Mouse (Mus musculus) liver, embryonic 11.5 days (tissue): ENCODE results near the gene Cdh23. TPM values are rescaled to one million over a fixed set of nuclear protein-coding genes. Genes with fewer than 3 reads are reported as not detected.

Experiments
- ATAC-seq: fragments of 200-750 bp; cut with Nextera tagmentation; replicated peaks from 2 replicates; pipeline ENCODE4 v1.8.0; 2017; ENCODE audit warnings: moderate number of reproducible peaks, mild to moderate bottlenecking, moderate TSS enrichment, moderate library complexity; ENCODE audit not compliant: low FRiP score
- DNase-seq: peaks from one replicate; pipeline ENCODE4 v3.0.0-alpha.2; 2017; ENCODE audit warnings: low spot score
- H3K27ac ChIP-seq: fragments of 300-500 bp; sonication (generic); 2 replicates; pipeline ENCODE4 v1.5.1; 2014; ENCODE audit warnings: mild to moderate bottlenecking, low read depth, low read length, control low read depth
- H3K27me3 ChIP-seq: fragments of 300-500 bp; sonication (generic); replicated peaks from 2 replicates; pipeline ENCODE4 v1.6.1; 2014; ENCODE audit warnings: low read length, mixed read lengths; ENCODE audit not compliant: control insufficient read depth, insufficient read depth
- H3K36me3 ChIP-seq: fragments of 300-500 bp; sonication (generic); 2 replicates; pipeline ENCODE4 v1.6.1; 2014; ENCODE audit warnings: mild to moderate bottlenecking, low read length, moderate library complexity, mixed read lengths; ENCODE audit not compliant: control insufficient read depth, insufficient read depth
- H3K4me1 ChIP-seq: fragments of 300-500 bp; sonication (generic); replicated peaks from 2 replicates; pipeline ENCODE4 v1.6.1; 2014; ENCODE audit warnings: low read length, mixed read lengths; ENCODE audit not compliant: control insufficient read depth, insufficient read depth
- H3K4me2 ChIP-seq: fragments of 300-500 bp; sonication (generic); 2 replicates; pipeline ENCODE4 v1.6.1; 2014; ENCODE audit warnings: mild to moderate bottlenecking, control low read depth, moderate library complexity
- H3K4me3 ChIP-seq: fragments of 300-500 bp; sonication (generic); 2 replicates; pipeline ENCODE4 v1.5.1; 2014; ENCODE audit warnings: low read depth, low read length, control low read depth
- H3K9ac ChIP-seq: fragments of 300-500 bp; sonication (generic); 2 replicates; pipeline ENCODE4 v1.6.1; 2014; ENCODE audit warnings: low read depth, low read length, control low read depth
- H3K9me3 ChIP-seq: fragments of 300-500 bp; sonication (generic); 2 replicates; pipeline ENCODE4 v1.6.1; 2016; ENCODE audit warnings: low read length, inconsistent platforms, mixed read lengths; ENCODE audit not compliant: control insufficient read depth
- WGBS: fragments of 180-500 bp; shearing (Covaris S2); extraction: QIAGEN DNeasy Blood & Tissue Kit; methylation state at CpG from one replicate; pipeline ENCODE4 v1.1.7; 2014; 5-methylcytosine and 5-hydroxymethylcytosine counted together
- polyA plus RNA-seq: library from polyadenylated mRNA; unstranded; fragments of >200 nt; fragmentation: Nextera tagmentation; extraction: Ambion mirVana; gene quantifications from 2 replicates; pipeline ENCODE4 v1.2.1, GENCODE M21; 2014

The Cdh23 gene
- polyA plus RNA-seq, 1 experiment from 2014 or later = 0.80 TPM

DNA sequence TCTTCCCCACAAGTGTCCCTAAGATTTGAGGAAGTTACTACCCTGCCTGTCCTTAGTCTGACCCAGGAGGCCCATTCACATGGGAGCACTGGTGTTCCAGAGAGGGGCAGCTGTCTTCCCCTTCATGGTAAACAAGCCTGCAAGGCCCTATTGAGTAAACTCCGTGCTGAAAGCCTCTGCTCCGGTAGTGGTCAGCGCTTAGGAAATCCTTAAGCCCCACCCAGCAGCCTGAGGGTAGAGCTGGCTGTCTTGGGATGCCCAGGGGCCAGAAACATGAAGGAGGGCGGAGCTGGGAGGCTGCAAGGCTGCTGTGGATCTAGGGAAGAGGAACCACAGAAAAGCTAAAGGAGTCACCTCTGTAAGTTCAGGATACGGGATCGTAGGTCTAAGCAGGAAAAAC is 347.2 kb downstream of the Cdh23 start:
- ATAC-seq = no peak

DNA sequence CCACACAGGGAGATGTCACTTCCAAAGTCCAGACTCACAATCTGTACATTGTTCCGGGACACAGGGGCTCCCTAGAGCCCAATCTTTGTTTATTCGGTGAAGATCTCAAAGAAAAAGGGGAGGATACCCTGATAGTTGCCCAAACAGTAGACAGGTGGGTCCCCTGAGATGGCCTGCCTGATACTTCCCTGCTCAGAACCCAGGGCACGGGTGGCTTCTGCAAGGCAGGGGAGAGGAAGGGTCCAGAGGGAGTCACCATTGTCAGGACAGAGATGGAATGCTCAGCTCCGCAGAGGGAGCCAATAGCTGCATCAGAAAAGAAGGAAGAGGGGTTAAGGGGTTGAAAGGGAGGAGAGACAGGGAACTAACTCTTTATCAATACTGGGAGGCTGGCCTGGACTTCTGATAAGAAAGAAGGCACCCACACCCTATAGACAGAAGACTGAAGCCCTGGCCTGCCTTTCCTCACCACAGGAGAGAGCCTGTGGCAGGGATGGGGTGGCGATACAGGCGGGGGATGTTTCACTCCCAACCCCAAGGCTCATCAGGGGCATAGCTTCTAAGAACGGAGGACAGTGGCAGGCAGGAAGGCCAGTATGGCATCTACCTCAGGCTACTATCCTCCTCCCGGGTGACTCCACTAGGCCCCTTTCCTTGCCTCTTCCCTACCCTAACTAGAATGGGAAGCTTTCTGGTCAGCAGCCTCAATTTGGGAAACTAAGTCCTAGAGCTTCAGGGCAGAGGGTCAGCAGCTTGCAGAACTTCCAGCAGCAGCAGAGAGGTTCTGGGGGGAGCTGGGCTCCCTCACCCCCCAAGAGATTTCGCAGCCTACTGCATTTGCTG is 348.3 kb downstream of the Cdh23 start:
- ATAC-seq (peak; percentile 57), DNase-seq (no peak)
- Histone ChIP-seq H3K27me3 (no peaks in the 10 kb centered on the region; the same call in 1 of the 2 replicates), H3K27ac (no peak overlapping the region), H3K4me2 (peak overlapping the region; percentile 95), H3K9ac (peak overlapping the region; percentile 45; the same call in 1 of the 2 replicates), H3K9me3 (no peaks in the 10 kb centered on the region), H3K36me3 (no peaks in the 10 kb centered on the region), H3K4me3 (peak overlapping the region; percentile 60), H3K4me1 (peaks cover 59% of the 10 kb centered on the region)
- 24% methylated on average over 9 of the region's 9 CpGs for WGBS

More for the DNA sequence above, 347.2 kb downstream of the Cdh23 start:
- Histone ChIP-seq H3K27me3 (no peaks in the 10 kb centered on the region; the same call in 1 of the 2 replicates), H3K36me3 (no peaks in the 10 kb centered on the region), H3K9me3 (no peaks in the 10 kb centered on the region), H3K4me3 (peak overlapping the region; percentile 7; the same call in 1 of the 2 replicates), H3K4me2 (peak overlapping the region; percentile 95), H3K9ac (no peak overlapping the region), H3K27ac (no peak overlapping the region), H3K4me1 (peaks cover 60% of the 10 kb centered on the region)
- DNase-seq = no peak
- 27% methylated on average over 6 of the region's 6 CpGs for WGBS

DNA sequence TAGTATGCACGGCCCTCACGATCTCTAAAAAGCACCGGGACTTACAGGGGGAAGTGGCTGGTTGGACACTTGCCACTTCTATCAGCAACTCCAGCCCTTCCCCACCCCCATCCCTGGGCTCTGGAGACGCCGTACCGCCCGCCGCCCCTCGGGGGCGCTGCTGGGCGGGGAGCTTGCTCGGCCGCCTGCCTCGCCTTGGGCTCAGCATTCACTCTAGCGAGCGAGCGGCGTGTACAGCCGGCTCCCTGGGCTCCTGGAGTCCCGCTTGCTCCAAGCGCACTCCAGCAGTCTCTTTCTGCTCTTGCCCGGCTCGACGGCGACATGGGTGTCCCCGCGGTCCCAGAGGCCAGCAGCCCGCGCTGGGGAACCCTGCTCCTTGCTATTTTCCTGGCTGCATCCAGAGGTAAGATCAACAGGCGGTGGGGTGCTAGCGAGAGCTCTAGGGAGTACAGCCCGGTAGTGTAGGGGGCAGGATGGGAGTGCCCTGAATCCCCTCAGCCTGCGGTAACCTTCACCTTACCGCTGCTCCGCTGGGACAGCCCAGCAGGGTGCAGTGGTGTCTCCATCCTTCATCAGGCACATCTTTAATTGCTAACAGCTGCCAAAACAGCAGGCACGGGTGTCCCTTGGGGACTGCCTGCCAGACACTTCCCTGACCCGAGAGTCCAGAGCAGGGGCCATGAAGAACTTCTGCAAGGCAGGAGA is 349.4 kb downstream of the Cdh23 start, which contains the start of gene Vsir:
Vsir (plus strand) TSS at position 151 of the 705 bp plus-strand sequence.
- H3K27ac ChIP-seq = peak within 1 kb of the TSS; percentile 43; the same call in 1 of the 2 replicates
- DNase-seq (peak; percentile 87), ATAC-seq (peak; percentile 71)
- no peaks in the 10 kb centered on the region for H3K9me3 ChIP-seq
- no peaks in the 10 kb centered on the region; the same call in 1 of the 2 replicates for H3K27me3 ChIP-seq
- H3K4me1 ChIP-seq = peaks cover 54% of the 10 kb centered on the region
- H3K4me3 ChIP-seq = peak within 1 kb of the TSS; percentile 60
- WGBS = under 1% methylated on average over 37 of the region's 37 CpGs
- peak within 1 kb of the TSS; percentile 95 for H3K4me2 ChIP-seq
- H3K9ac ChIP-seq = peak within 1 kb of the TSS; percentile 72
- no peaks in the 10 kb centered on the region for H3K36me3 ChIP-seq

DNA sequence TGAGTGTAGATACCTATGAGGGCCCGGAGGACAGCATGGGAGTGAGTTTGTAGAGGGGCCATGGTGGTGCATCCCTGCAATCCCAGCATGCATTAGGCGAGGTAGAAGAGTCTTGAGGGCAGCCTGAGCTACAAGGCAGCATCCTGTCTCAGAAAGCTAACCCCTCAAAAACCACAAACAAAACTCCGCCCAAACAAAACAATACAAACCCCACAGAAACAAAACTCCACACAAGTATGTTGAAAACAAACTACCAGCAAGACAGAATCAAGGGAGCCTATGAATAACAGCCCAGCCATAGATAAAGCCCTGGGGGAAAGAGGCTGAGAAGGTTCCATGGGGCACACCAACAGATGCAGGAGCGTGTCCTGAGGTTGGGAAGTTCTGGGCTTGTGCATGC is 350.2 kb downstream of the Cdh23 start:
- no peak overlapping the region; the same call in 1 of the 2 replicates for H3K9ac ChIP-seq
- no peak overlapping the region for H3K4me3 ChIP-seq
- H3K27me3 ChIP-seq = no peaks in the 10 kb centered on the region; the same call in 1 of the 2 replicates
- H3K4me2 ChIP-seq = peak overlapping the region; percentile 95
- no peaks in the 10 kb centered on the region for H3K36me3 ChIP-seq
- WGBS = 78% methylated on average over 4 of the region's 4 CpGs
- no peak for DNase-seq
- no peak overlapping the region for H3K27ac ChIP-seq
- no peaks in the 10 kb centered on the region for H3K9me3 ChIP-seq
- ATAC-seq = no peak
- H3K4me1 ChIP-seq = peaks cover 46% of the 10 kb centered on the region

DNA sequence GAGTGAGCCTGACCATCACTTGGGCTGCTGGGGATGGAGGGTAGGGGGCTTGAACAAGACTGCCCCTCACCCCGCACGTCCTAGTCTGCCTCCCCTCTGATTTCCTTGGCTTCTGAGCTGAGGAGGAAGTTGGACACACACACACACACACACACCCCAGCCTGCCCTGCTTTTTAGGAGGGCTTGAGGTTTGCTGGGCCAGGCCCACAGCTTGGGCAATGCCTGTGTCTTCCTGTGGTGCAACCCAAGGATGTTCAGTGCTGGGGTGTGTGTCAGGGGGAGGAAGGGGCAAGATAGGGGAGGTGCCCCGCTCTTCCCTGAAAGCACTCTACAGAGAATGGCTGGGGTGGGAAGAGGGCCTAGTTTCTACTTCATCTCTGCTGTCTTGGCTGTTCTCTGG is 352.2 kb downstream of the Cdh23 start:
- Histone ChIP-seq H3K4me3 (no peak overlapping the region), H3K4me2 (no peak overlapping the region), H3K9me3 (no peaks in the 10 kb centered on the region), H3K4me1 (peaks cover 32% of the 10 kb centered on the region), H3K36me3 (no peaks in the 10 kb centered on the region), H3K9ac (no peak overlapping the region), H3K27ac (no peak overlapping the region), H3K27me3 (no peaks in the 10 kb centered on the region; the same call in 1 of the 2 replicates)
- DNase-seq = no peak
- WGBS = 48% methylated on average over 3 of the region's 3 CpGs
- ATAC-seq = no peak

DNA sequence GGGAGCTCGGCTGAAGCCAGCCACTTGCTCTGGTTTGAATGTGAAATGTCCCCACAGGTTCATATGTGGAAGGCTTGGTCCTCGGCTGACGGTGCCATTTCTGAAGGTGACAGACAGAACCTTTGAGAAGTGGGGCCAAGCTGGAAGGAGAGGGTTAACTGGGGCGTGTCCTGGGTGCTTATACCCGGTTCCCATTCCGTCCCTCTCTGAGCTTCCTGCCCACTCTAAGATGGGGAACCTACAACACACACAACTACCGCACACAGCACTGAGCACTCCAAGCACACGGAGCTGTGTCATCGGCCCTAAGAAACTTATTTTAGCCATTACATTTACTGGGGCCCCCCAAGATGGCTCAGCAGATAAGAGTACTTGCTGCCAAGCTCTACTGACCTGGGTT is 354.8 kb downstream of the Cdh23 start:
- Histone ChIP-seq H3K4me1 (peaks cover 7% of the 10 kb centered on the region), H3K4me3 (no peak overlapping the region), H3K4me2 (no peak overlapping the region), H3K27ac (no peak overlapping the region), H3K9me3 (no peaks in the 10 kb centered on the region), H3K9ac (no peak overlapping the region), H3K27me3 (no peaks in the 10 kb centered on the region), H3K36me3 (no peaks in the 10 kb centered on the region)
- DNase-seq = no peak
- ATAC-seq = no peak
- 51% methylated on average over 9 of the region's 9 CpGs for WGBS

DNA sequence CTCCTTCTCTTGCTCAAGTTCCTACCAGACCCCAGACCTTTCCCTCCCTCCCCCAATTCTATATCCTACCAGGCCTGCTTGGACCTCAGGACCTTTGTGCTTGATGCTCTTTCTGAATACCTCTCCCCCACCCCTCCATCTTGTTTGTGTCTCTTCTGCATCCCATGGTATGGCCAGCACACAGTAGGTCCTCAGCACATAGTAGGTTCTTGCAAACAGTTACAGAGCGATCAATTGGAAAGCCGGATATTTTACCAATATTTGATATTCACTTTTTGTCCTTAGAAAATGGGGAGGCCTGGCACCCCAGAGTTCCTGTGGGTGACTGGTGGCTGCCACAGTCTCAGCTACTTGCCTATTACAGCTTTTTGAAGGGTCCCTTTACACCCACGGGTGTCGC is 361.3 kb downstream of the Cdh23 start:
- no peak overlapping the region for H3K27ac ChIP-seq
- no peaks in the 10 kb centered on the region for H3K9me3 ChIP-seq
- H3K4me3 ChIP-seq = no peak overlapping the region
- no peak for ATAC-seq
- no peaks in the 10 kb centered on the region for H3K36me3 ChIP-seq
- H3K4me1 ChIP-seq = peaks cover 8% of the 10 kb centered on the region
- no peaks in the 10 kb centered on the region for H3K27me3 ChIP-seq
- WGBS = 94% methylated on average over 4 of the region's 4 CpGs
- H3K9ac ChIP-seq = no peak overlapping the region
- no peak for DNase-seq
- H3K4me2 ChIP-seq = no peak overlapping the region

DNA sequence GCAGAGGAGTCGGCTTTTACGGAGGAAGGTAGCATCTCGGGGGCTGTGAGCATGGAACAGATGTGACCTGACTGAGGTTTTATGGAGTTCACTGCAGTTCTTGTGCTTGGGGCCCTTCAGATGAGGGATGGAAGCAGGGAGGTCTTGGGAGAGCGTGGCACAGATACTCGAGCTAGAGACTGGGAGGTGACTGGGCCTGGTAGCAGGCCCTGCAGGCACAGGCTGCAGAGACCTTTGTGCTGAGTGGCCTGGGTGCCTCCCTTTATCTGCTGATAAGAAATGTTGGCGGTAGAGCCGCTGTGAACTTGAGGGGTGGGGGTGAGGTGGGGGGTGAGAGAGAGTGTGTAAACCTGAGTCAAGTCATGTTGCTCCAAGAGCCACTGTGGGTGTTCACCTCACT is 361.7 kb downstream of the Cdh23 start:
- H3K9me3 ChIP-seq = no peaks in the 10 kb centered on the region
- ATAC-seq = 0 out of 2 replicates have a peak, but pooled peaks have one; percentile 49
- H3K27me3 ChIP-seq = no peaks in the 10 kb centered on the region
- no peak overlapping the region for H3K4me2 ChIP-seq
- WGBS = 41% methylated on average over 7 of the region's 7 CpGs
- H3K27ac ChIP-seq = no peak overlapping the region
- no peak for DNase-seq
- H3K9ac ChIP-seq = no peak overlapping the region
- H3K4me1 ChIP-seq = peaks cover 8% of the 10 kb centered on the region
- no peaks in the 10 kb centered on the region for H3K36me3 ChIP-seq
- H3K4me3 ChIP-seq = no peak overlapping the region
